Mouse (Mus musculus) MEL (cell line): ENCODE measurements around the gene Vps37d. TPM values are rescaled to one million over a fixed set of nuclear protein-coding genes. Genes with fewer than 3 reads are reported as not detected.
A peak's percentile ranks its signal among the peaks of the same experiment; 100 is the strongest.

Experiments
- DNase-seq: peaks from one replicate; pipeline ENCODE4 v3.0.0; 2011; ENCODE audit warnings: low read depth, low spot score
- H3K27ac ChIP-seq: 2 replicates; pipeline ENCODE4 v1.5.1; 2012; ENCODE audit warnings: low read depth, mild to moderate bottlenecking, control low read depth, low read length, moderate library complexity; ENCODE audit not compliant: control insufficient read depth
- H3K27me3 ChIP-seq, 2 experiments: fragments of 150-350 bp in 1 of 2; sonication (generic) in 1 of 2; 2 replicates each; pipeline ENCODE4 v1.6.1; 2012; ENCODE audit warnings: low read length in 2 of 2, mild to moderate bottlenecking in 2 of 2, improper control_type of control experiment in 1 of 2, moderate library complexity in 1 of 2; ENCODE audit not compliant: insufficient read depth in 2 of 2, control insufficient read depth in 1 of 2
- H3K36me3 ChIP-seq, 2 experiments: 2 replicates each; pipeline ENCODE4 v1.6.1; 2012 to 2014; ENCODE audit warnings: low read length in 2 of 2, improper control_type of control experiment in 1 of 2, inconsistent platforms in 1 of 2, mild to moderate bottlenecking in 1 of 2; ENCODE audit not compliant: insufficient read depth in 2 of 2, control insufficient read depth in 1 of 2
- H3K4me1 ChIP-seq, 2 experiments: fragments of 150-350 bp in 1 of 2; sonication (generic) in 1 of 2; 2 replicates each; pipeline ENCODE4 v1.6.1; 2012; ENCODE audit warnings: low read length in 2 of 2, improper control_type of control experiment in 1 of 2, mild to moderate bottlenecking in 1 of 2; ENCODE audit not compliant: insufficient read depth in 2 of 2, control insufficient read depth in 1 of 2
- H3K4me3 ChIP-seq, 2 experiments: fragments of 150-350 bp in 1 of 2; sonication (generic) in 1 of 2; 2 replicates each; pipeline ENCODE4 v1.5.1; 2012; ENCODE audit warnings: low read depth in 2 of 2, low read length in 2 of 2, mild to moderate bottlenecking in 2 of 2, moderate library complexity in 2 of 2, control low read depth in 1 of 2, improper control_type of control experiment in 1 of 2; ENCODE audit not compliant: control insufficient read depth in 1 of 2, insufficient read depth in 1 of 2
- H3K79me2 ChIP-seq: 2 replicates; pipeline ENCODE4 v1.6.1; 2012; ENCODE audit warnings: mild to moderate bottlenecking, low read length, moderate library complexity; ENCODE audit not compliant: control insufficient read depth, poor library complexity, insufficient read depth
- H3K9ac ChIP-seq: 2 replicates; pipeline ENCODE4 v1.6.1; 2012; ENCODE audit warnings: low read depth, mild to moderate bottlenecking, control low read depth, low read length, moderate library complexity; ENCODE audit not compliant: control insufficient read depth, poor library complexity, severe bottlenecking
- H3K9me3 ChIP-seq: fragments of 150-350 bp; sonication (generic); replicated peaks from 2 replicates; pipeline ENCODE4 v1.6.1; 2012; ENCODE audit warnings: mild to moderate bottlenecking, low read length, improper control_type of control experiment, moderate library complexity; ENCODE audit not compliant: insufficient read depth
- HCFC1 ChIP-seq: IDR thresholded peaks from 2 replicates; pipeline ENCODE4 v1.6.1; 2012; ENCODE audit warnings: low read depth, mild to moderate bottlenecking, inconsistent platforms, low read length, improper control_type of control experiment, moderate library complexity
- MAX ChIP-seq: IDR thresholded peaks from 2 replicates; pipeline ENCODE4 v1.6.1; 2011; ENCODE audit warnings: low read length, improper control_type of control experiment
- MEF2A ChIP-seq: IDR thresholded peaks from 2 replicates; pipeline ENCODE4 v1.6.1; 2014; ENCODE audit warnings: low read depth, mild to moderate bottlenecking, inconsistent platforms, low read length, improper control_type of control experiment; ENCODE audit not compliant: poor library complexity, insufficient replicate concordance, severe bottlenecking; ENCODE audit errors: extremely low read depth
- MXI1 ChIP-seq: IDR thresholded peaks from 2 replicates; pipeline ENCODE4 v1.6.1; 2011; ENCODE audit warnings: mild to moderate bottlenecking, low read depth, low read length, improper control_type of control experiment
- MYC ChIP-seq: IDR thresholded peaks from 2 replicates; pipeline ENCODE4 v1.6.1; 2011; ENCODE audit warnings: low read depth, mild to moderate bottlenecking, low read length, improper control_type of control experiment, moderate library complexity
- NELFE ChIP-seq: IDR thresholded peaks from 2 replicates; pipeline ENCODE4 v1.6.1; 2011; ENCODE audit warnings: low read depth, low read length, improper control_type of control experiment
- NRF1 ChIP-seq: IDR thresholded peaks from 2 replicates; pipeline ENCODE4 v1.6.1; 2014; ENCODE audit warnings: low read depth, mild to moderate bottlenecking, inconsistent platforms, low read length, improper control_type of control experiment, moderate library complexity; ENCODE audit not compliant: poor library complexity, insufficient read depth, severe bottlenecking
- POLR2A ChIP-seq, 2 experiments: IDR thresholded peaks; 2 replicates each; pipeline ENCODE4 v1.6.1; 2011 to 2012; ENCODE audit warnings: low read length in 2 of 2, mild to moderate bottlenecking in 2 of 2, control low read depth in 1 of 2, improper control_type of control experiment in 1 of 2, low read depth in 1 of 2, moderate library complexity in 1 of 2; ENCODE audit not compliant: control insufficient read depth in 1 of 2, insufficient read depth in 1 of 2, poor library complexity in 1 of 2
- POLR2AphosphoS2 ChIP-seq: IDR thresholded peaks from 2 replicates; pipeline ENCODE4 v1.6.1; 2011; ENCODE audit warnings: low read length, improper control_type of control experiment
- SIN3A ChIP-seq: IDR thresholded peaks from 2 replicates; pipeline ENCODE4 v1.6.1; 2012; ENCODE audit warnings: low read length, improper control_type of control experiment, inconsistent platforms
- TBP ChIP-seq: IDR thresholded peaks from 2 replicates; pipeline ENCODE4 v1.8.0; 2011; ENCODE audit warnings: low read depth, low read length, improper control_type of control experiment
- TCF12 ChIP-seq: IDR thresholded peaks from 2 replicates; pipeline ENCODE4 v1.6.1; 2014; ENCODE audit warnings: low read depth, mild to moderate bottlenecking, inconsistent platforms, low read length, improper control_type of control experiment, moderate library complexity
- UBTF ChIP-seq: IDR thresholded peaks from 2 replicates; pipeline ENCODE4 v1.6.1; 2012; ENCODE audit warnings: low read depth, mild to moderate bottlenecking, inconsistent platforms, low read length, improper control_type of control experiment, moderate library complexity, borderline replicate concordance; ENCODE audit not compliant: insufficient read depth
- USF1 ChIP-seq: IDR thresholded peaks from 2 replicates; pipeline ENCODE4 v1.6.1; 2014; ENCODE audit warnings: low read depth, mild to moderate bottlenecking, inconsistent platforms, low read length, improper control_type of control experiment, moderate library complexity
- ZNF384 ChIP-seq: IDR thresholded peaks from 2 replicates; pipeline ENCODE4 v1.6.1; 2012; ENCODE audit warnings: low read depth, mild to moderate bottlenecking, inconsistent platforms, low read length, improper control_type of control experiment
- polyA plus RNA-seq, 2 experiments: library from polyadenylated mRNA; stranded (reverse) in 1 of 2; unstranded in 1 of 2; fragments of >175 nt in 1 of 2; fragments of >200 nt in 1 of 2; gene quantifications; 2 replicates each; pipeline versions ENCODE4 v1.2.1 to v1.2.4; 2012; ENCODE audit warnings: low replicate concordance in 2 of 2, low read depth in 1 of 2; ENCODE audit not compliant: insufficient read length in 2 of 2, insufficient read depth in 1 of 2, missing spikeins in 1 of 2
- total RNA-seq: library from RNA; depleted of rRNA; stranded (reverse); fragments of 300-350 nt; gene quantifications from 2 replicates; pipeline ENCODE4 v1.2.3, GENCODE M21; 2012; rRNA removed

The Vps37d gene
- total and polyA plus RNA-seq, 3 experiments: 0.31 to 1.2 TPM; not detected in 1

DNA sequence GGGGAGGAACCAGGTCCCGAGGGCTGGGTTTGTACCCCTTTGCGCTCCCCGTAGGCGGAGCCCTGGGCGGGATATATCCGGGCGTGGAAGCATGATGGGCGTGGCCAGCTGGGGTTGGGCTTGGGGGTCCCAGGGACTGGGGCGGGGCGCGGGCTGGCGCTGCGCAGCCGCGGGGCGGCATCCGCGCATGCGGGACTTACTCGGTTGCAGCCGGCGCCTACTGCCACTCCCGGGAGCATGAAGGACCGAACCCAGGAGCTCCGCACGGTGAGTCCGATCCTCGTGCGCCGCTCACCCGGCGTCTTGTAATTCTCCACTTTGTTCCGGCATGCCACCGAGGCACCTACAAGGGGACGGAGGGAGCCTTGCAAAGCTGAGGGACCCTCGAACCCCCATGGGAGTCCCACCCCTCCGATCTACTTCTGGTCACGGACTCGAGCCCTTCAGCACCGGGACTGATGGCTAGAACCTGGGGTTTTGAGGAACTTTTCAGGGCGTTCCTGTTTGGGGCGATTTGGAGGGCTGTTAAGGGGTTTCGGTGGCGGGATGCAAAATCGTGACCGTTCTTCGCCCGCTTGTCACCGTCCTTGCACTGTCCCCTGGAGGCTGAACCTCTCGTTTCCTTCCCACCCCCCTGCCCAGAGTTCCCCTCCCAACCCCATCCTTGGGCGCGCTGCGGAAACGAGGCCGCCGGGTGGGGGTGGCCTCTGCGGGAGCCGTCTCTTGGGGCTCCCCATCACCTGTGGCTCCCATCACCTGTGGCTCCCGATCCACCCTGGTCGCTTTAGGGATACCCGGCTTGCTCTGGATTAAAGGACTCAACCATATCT is 54.5 kb downstream of the Vps37d start, which contains the start of gene Stx1a:
Stx1a (plus strand) TSS at position 139 of the 830 bp plus-strand sequence.
- peak; percentile 95 for DNase-seq

More for the DNA sequence above, 54.5 kb downstream of the Vps37d start, which contains the start of gene Stx1a:
- Histone ChIP-seq H3K79me2 (peaks cover 2% of the 10 kb centered on the region; the same call in 1 of the 2 replicates), H3K36me3 (peaks cover 0 to 17% of the 10 kb centered on the region in 2 experiments; a peak in 2 of 4 replicates), H3K4me1 (peaks cover 10 to 28% of the 10 kb centered on the region in 2 experiments), H3K9me3 (no peaks in the 10 kb centered on the region), H3K27ac (0 out of 2 replicates have a peak within 1 kb of the TSS, but pooled peaks have one; percentile 28), H3K4me3 (peak within 1 kb of the TSS; percentile 82 to 90), H3K9ac (peak within 1 kb of the TSS; percentile 80), H3K27me3 (no peaks in the 10 kb centered on the region)
- peak; percentile 94; the same call in 1 of the 2 replicates for TF ChIP-seq NRF1
- TF ChIP-seq MXI1: peak; percentile 74; the same call in 1 of the 2 replicates
- TF ChIP-seq MAX: peak; percentile 33; the same call in 1 of the 2 replicates
- TF ChIP-seq HCFC1: peak; percentile 58
- TF ChIP-seq ZNF384: no peak
- peak; percentile 81 for TF ChIP-seq NELFE
- TF ChIP-seq USF1: no peak
- TF ChIP-seq POLR2A (IDR thresholded peaks at IDR 0.05; ENCODE audit: control insufficient read depth in 1 of 2, insufficient read depth in 1 of 2, low read depth in 1 of 2, low read length in 2 of 2, poor library complexity in 1 of 2): peak; percentile 76 to 81
- peak; percentile 60; the same call in 1 of the 2 replicates for TF ChIP-seq SIN3A
- TF ChIP-seq MYC: 0 out of 2 replicates have a peak, but pooled peaks have one; percentile 34
- TF ChIP-seq POLR2AphosphoS2: peak; percentile 78; the same call in 1 of the 2 replicates
- peak; percentile 27; the same call in 1 of the 2 replicates for TF ChIP-seq TBP
- peak; percentile 47; the same call in 1 of the 2 replicates for TF ChIP-seq TCF12
- no peak for TF ChIP-seq MEF2A
- no peak for TF ChIP-seq UBTF

Other genes with a start within 250 kb of the Vps37d start
- gene Tmem270, start 171.5 kb downstream of the Vps37d start, total RNA-seq: not detected in 2 replicates
- gene Tmem270, start 171.5 kb downstream of the Vps37d start, polyA plus RNA-seq: not detected
- 5.4 and 13.1 TPM in 2 replicates for gene Cldn13, start 162.7 kb downstream of the Vps37d start, total RNA-seq
- 1 to 10 TPM in 1 of 2 experiments, not detected in 1; 5.7 TPM for gene Cldn13, start 162.7 kb downstream of the Vps37d start, polyA plus RNA-seq
- gene Mettl27, start 145.9 kb downstream of the Vps37d start, total RNA-seq: 0.75 and 0.96 TPM in 2 replicates
- 1 to 10 TPM in 1 of 2 experiments, not detected in 1; 3.1 TPM for gene Mettl27, start 145.9 kb downstream of the Vps37d start, polyA plus RNA-seq
- gene Cldn4, start 131.3 kb downstream of the Vps37d start, total RNA-seq: 0.08 TPM in 1 of 2 replicates, not detected in the other
- gene Cldn4, start 131.3 kb downstream of the Vps37d start, polyA plus RNA-seq: under 1 TPM in 1 of 2 experiments, not detected in 1; 0.04 TPM
- gene Cldn3, start 92.1 kb downstream of the Vps37d start, total RNA-seq: not detected in 2 replicates
- 1 to 10 TPM in 1 of 2 experiments, not detected in 1; 1.1 TPM for gene Cldn3, start 92.1 kb downstream of the Vps37d start, polyA plus RNA-seq
- gene Abhd11, start 69.1 kb downstream of the Vps37d start, total RNA-seq: 43.0 and 55.9 TPM in 2 replicates
- gene Abhd11, start 69.1 kb downstream of the Vps37d start, polyA plus RNA-seq: 10 to 100 TPM in 1 of 2 experiments, not detected in 1; 51.7 TPM
- gene Stx1a, start 54.8 kb downstream of the Vps37d start, total RNA-seq: 3.2 and 3.3 TPM in 2 replicates
- gene Stx1a, start 54.8 kb downstream of the Vps37d start, polyA plus RNA-seq: 1 to 10 TPM in 1 of 2 experiments, not detected in 1; 6.0 TPM
- 6.5 and 7.4 TPM in 2 replicates for gene Dnajc30, start 14.1 kb downstream of the Vps37d start, total RNA-seq
- gene Dnajc30, start 14.1 kb downstream of the Vps37d start, polyA plus RNA-seq: 10 to 100 TPM in 1 of 2 experiments, not detected in 1; 15.6 TPM
- 87.5 and 101 TPM in 2 replicates for gene Bud23, start 13.3 kb downstream of the Vps37d start, total RNA-seq
- gene Bud23, start 13.3 kb downstream of the Vps37d start, polyA plus RNA-seq: 100 to 1,000 TPM in 1 of 2 experiments, not detected in 1; 222 TPM
- not detected in 2 replicates for gene Mlxipl, start 11.6 kb upstream of the Vps37d start, total RNA-seq
- gene Mlxipl, start 11.6 kb upstream of the Vps37d start, polyA plus RNA-seq: not detected
- 19.3 and 20.5 TPM in 2 replicates for gene Tbl2, start 71.4 kb upstream of the Vps37d start, total RNA-seq
- gene Tbl2, start 71.4 kb upstream of the Vps37d start, polyA plus RNA-seq: 10 to 100 TPM in 1 of 2 experiments, not detected in 1; 30.3 TPM
- 44.6 and 45.1 TPM in 2 replicates for gene Bcl7b, start 90.0 kb upstream of the Vps37d start, total RNA-seq
- 10 to 100 TPM in 1 of 2 experiments, not detected in 1; 76.0 TPM for gene Bcl7b, start 90.0 kb upstream of the Vps37d start, polyA plus RNA-seq
- 69.1 and 72.9 TPM in 2 replicates for gene Baz1b, start 109.0 kb upstream of the Vps37d start, total RNA-seq
- 10 to 100 TPM; 44.5 to 81.5 TPM for gene Baz1b, start 109.0 kb upstream of the Vps37d start, polyA plus RNA-seq
- gene Fzd9, start 173.0 kb upstream of the Vps37d start, total RNA-seq: 5.7 and 9.8 TPM in 2 replicates
- 1 to 10 TPM in 1 of 2 experiments, not detected in 1; 6.2 TPM for gene Fzd9, start 173.0 kb upstream of the Vps37d start, polyA plus RNA-seq